Mouse (Mus musculus) midbrain, postnatal 0 days (tissue): Measurements from ENCODE around the gene Kif3c. TPM values are rescaled to one million over a fixed set of nuclear protein-coding genes. Genes with fewer than 3 reads are reported as not detected.
A peak's percentile ranks its signal among the peaks of the same experiment; 100 is the strongest.

ENCODE experiments used
- ATAC-seq: fragments of 200-750 bp; cut with Nextera tagmentation; 2 replicates; pipeline ENCODE4 v1.8.0; 2017; ENCODE audit warnings: moderate number of reproducible peaks, mild to moderate bottlenecking, moderate TSS enrichment, moderate library complexity; ENCODE audit not compliant: low FRiP score
- DNase-seq: peaks from one replicate; pipeline ENCODE4 v3.0.0-alpha.2; 2015; ENCODE audit warnings: low spot score
- H3K27ac ChIP-seq: fragments of 300-500 bp; sonication (generic); 2 replicates; pipeline ENCODE4 v1.5.1; 2014; ENCODE audit warnings: low read depth, mild to moderate bottlenecking, low read length, mixed read lengths
- H3K27me3 ChIP-seq: fragments of 300-500 bp; sonication (generic); 2 replicates; pipeline ENCODE4 v1.6.1; 2014; ENCODE audit warnings: low read length, control low read depth, mixed read lengths; ENCODE audit not compliant: insufficient read depth
- H3K36me3 ChIP-seq: fragments of 300-500 bp; sonication (generic); 2 replicates; pipeline ENCODE4 v1.6.1; 2014; ENCODE audit warnings: low read length, control low read depth, mixed read lengths; ENCODE audit not compliant: insufficient read depth
- H3K4me1 ChIP-seq: fragments of 300-500 bp; sonication (generic); 2 replicates; pipeline ENCODE4 v1.6.1; 2014; ENCODE audit warnings: mild to moderate bottlenecking, control low read depth, antibody characterized with exemption, low read length, mixed read lengths; ENCODE audit not compliant: insufficient read depth
- H3K4me2 ChIP-seq: fragments of 300-500 bp; sonication (generic); 2 replicates; pipeline ENCODE4 v1.6.1; 2014; ENCODE audit warnings: low read depth, mild to moderate bottlenecking, low read length, mixed read lengths; ENCODE audit not compliant: poor library complexity, severe bottlenecking
- H3K4me3 ChIP-seq: fragments of 300-500 bp; sonication (generic); 2 replicates; pipeline ENCODE4 v1.5.1; 2014; ENCODE audit warnings: low read depth, mild to moderate bottlenecking, low read length, moderate library complexity
- H3K9ac ChIP-seq: fragments of 300-500 bp; sonication (generic); replicated peaks from 2 replicates; pipeline ENCODE4 v1.6.1; 2014; ENCODE audit warnings: mild to moderate bottlenecking, low read length, moderate library complexity, mixed read lengths; ENCODE audit not compliant: poor library complexity, severe bottlenecking
- H3K9me3 ChIP-seq: fragments of 300-500 bp; sonication (generic); 2 replicates; pipeline ENCODE4 v1.6.1; 2016; ENCODE audit warnings: low read length, control low read depth
- CTCF ChIP-seq: IDR thresholded peaks from 2 replicates; pipeline ENCODE4 v1.5.1; 2016; ENCODE audit warnings: antibody characterized with exemption, mild to moderate bottlenecking
- WGBS: fragments of 180-500 bp; shearing (Covaris S2); extraction: QIAGEN DNeasy Blood & Tissue Kit; methylation state at CpG from one replicate; pipeline ENCODE4 v1.1.7; 2014; 5-methylcytosine and 5-hydroxymethylcytosine counted together
- polyA plus RNA-seq: library from polyadenylated mRNA; unstranded; fragments of >200 nt; fragmentation: Nextera tagmentation; extraction: Ambion mirVana; gene quantifications from 2 replicates; pipeline ENCODE4 v1.2.1, GENCODE M21; 2015
- total RNA-seq: library from RNA; depleted of rRNA; stranded (reverse); fragments of >200 nt; gene quantifications from 2 replicates; pipeline ENCODE4 v1.2.3, GENCODE M21; 2014

The Kif3c gene
- total and polyA plus RNA-seq, 2 experiments from 2014 or later = 70.7 to 176 TPM

GRCm38 (mm10) chr12:3365449-3366189 is 687 bp downstream of the Kif3c start:
- Histone ChIP-seq H3K4me2 (peak overlapping the region; percentile 92), H3K9ac (peak overlapping the region; percentile 97), H3K27ac (peak overlapping the region; percentile 99), H3K4me3 (peak overlapping the region; percentile 85), H3K36me3 (no peaks in the 10 kb centered on the region), H3K4me1 (peaks cover 22% of the 10 kb centered on the region), H3K27me3 (no peaks in the 10 kb centered on the region), H3K9me3 (no peaks in the 10 kb centered on the region)
- ATAC-seq (peak; percentile 48), DNase-seq (peak; percentile 35)
- no peak for TF ChIP-seq CTCF
- 2% methylated on average over 31 of the region's 31 CpGs for WGBS

- WGBS = 66% methylated on average over 22 of the region's 22 CpGs
- H3K9ac ChIP-seq = peak overlapping the region; percentile 97
- peak overlapping the region; percentile 99 for H3K27ac ChIP-seq
- DNase-seq = no peak
- peak overlapping the region; percentile 92 for H3K4me2 ChIP-seq
- no peaks in the 10 kb centered on the region for H3K27me3 ChIP-seq
- no peaks in the 10 kb centered on the region for H3K9me3 ChIP-seq
- H3K4me1 ChIP-seq = peaks cover 29% of the 10 kb centered on the region
- no peak for TF ChIP-seq CTCF
- peak overlapping the region; percentile 85 for H3K4me3 ChIP-seq
- H3K36me3 ChIP-seq = no peaks in the 10 kb centered on the region
- ATAC-seq = peak; percentile 41; the same call in 1 of the 2 replicates
These were observed 1.4 kb downstream of the Kif3c start for GRCm38 (mm10) chr12:3366190-3366956.

GRCm38 (mm10) chr12:3366957-3367260 is 2.0 kb downstream of the Kif3c start:
- H3K4me2 ChIP-seq = peak overlapping the region; percentile 92
- H3K36me3 ChIP-seq = no peaks in the 10 kb centered on the region
- no peak overlapping the region for H3K4me3 ChIP-seq
- TF ChIP-seq CTCF = no peak
- DNase-seq = no peak
- H3K27me3 ChIP-seq = no peaks in the 10 kb centered on the region
- H3K27ac ChIP-seq = no peak overlapping the region
- ATAC-seq = no peak
- peaks cover 32% of the 10 kb centered on the region for H3K4me1 ChIP-seq
- WGBS = 98% methylated on average over 14 of the region's 14 CpGs
- no peak overlapping the region for H3K9ac ChIP-seq
- no peaks in the 10 kb centered on the region for H3K9me3 ChIP-seq

GRCm38 (mm10) chr12:3368771-3369170 is 3.8 kb downstream of the Kif3c start:
- DNase-seq (no peak), ATAC-seq (no peak)
- peaks cover 3% of the 10 kb centered on the region for H3K36me3 ChIP-seq
- peak overlapping the region; percentile 54 for H3K9ac ChIP-seq
- 6% methylated on average over 3 of the region's 3 CpGs for WGBS
- H3K9me3 ChIP-seq = no peaks in the 10 kb centered on the region
- peak overlapping the region; percentile 42 for H3K4me3 ChIP-seq
- H3K4me1 ChIP-seq = peaks cover 32% of the 10 kb centered on the region
- H3K27me3 ChIP-seq = no peaks in the 10 kb centered on the region
- H3K4me2 ChIP-seq = peak overlapping the region; percentile 92
- no peak for TF ChIP-seq CTCF
- peak overlapping the region; percentile 51; the same call in 1 of the 2 replicates for H3K27ac ChIP-seq

GRCm38 (mm10) chr12:3370979-3371925 is 6.3 kb downstream of the Kif3c start:
- Histone ChIP-seq H3K4me1 (peaks cover 32% of the 10 kb centered on the region), H3K27me3 (no peaks in the 10 kb centered on the region), H3K9me3 (no peaks in the 10 kb centered on the region), H3K4me2 (peak overlapping the region; percentile 92), H3K9ac (peak overlapping the region; percentile 36; the same call in 1 of the 2 replicates), H3K27ac (peak overlapping the region; percentile 67), H3K4me3 (peak overlapping the region; percentile 42), H3K36me3 (peaks cover 6% of the 10 kb centered on the region)
- WGBS = 4% methylated on average over 11 of the region's 11 CpGs
- ATAC-seq (no peak), DNase-seq (peak; percentile 45)
- TF ChIP-seq CTCF = no peak
